Mouse (Mus musculus) kidney, adult 18-20 months (tissue): Measurements from ENCODE around the gene Defb48.

Experiments
- DNase-seq: peaks from one replicate; pipeline ENCODE4 v3.0.0; 2021

Gene Defb48

DNA sequence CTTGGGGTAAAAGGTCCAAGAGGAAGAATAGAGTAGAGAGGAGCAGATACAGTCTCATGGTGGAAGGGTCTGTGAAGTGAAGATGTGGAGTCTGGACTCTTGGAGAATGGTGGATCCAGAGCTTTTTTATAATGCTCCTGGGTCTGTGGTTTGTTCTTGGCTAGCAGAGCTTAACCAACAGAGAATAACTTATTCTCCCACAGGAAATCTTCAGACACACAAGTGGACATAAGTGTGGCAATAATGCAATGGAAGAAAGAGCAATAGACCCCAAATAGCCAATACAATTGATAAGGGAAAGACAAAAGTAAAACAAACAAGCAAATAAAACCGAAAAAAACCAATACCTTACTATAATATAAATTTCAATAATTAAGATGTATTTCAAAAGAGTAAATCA, at the start of gene Defb48:
Gene Defb48, minus strand, starts transcription at position 101 of the 400 bp plus-strand sequence.
- DNase-seq = no peak

DNA sequence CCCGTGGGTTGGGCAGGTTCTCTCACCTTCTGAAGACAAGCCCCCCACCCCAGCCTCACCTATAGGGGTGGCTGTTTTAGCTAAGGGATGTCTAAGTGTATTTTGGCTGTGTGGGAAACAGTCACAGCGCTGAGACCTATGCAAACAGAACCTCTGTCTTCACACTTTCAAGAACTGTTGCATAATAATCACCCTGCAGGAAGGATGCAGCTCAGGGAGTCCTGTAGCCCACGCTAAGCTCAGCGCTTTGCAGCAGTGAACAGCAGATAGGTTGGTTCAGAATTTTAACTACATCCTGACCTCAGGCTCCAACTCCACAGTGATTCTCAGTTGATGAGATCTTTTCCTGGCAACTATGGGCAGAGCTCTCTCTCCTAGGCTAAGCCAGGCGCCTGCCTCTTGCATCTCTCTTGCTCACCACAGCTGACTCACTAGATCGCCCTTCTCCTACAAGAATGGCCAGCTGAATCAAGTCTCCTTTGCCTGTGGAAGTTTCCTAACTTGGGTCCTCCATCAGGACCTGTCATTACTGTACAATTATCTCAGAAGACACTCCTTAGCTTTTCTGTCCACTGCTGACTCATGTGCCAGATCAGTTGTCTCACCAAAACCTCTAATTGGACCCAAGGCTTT, 36.3 kb upstream of the Defb48 start:
- DNase-seq = no peak

DNA sequence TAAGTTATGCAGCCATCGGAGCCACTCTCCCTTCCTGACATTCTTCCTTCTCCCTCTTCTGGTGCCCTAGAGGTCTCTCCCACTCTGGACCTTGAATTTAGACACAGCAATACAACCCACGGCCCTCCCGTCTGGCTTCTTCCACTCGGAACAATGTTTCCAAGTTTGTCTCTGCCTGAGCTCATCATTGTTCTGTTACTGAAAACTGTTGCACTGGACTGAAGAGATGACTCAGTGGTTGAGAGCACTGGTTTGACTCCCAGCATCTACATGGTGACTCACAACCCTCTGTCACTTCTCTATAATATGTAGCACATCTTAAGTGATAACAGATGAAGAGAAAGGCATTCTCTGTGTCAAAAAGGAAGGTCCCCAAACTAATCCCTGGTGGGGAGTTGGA, 30.4 kb upstream of the Defb48 start:
- DNase-seq = no peak

DNA sequence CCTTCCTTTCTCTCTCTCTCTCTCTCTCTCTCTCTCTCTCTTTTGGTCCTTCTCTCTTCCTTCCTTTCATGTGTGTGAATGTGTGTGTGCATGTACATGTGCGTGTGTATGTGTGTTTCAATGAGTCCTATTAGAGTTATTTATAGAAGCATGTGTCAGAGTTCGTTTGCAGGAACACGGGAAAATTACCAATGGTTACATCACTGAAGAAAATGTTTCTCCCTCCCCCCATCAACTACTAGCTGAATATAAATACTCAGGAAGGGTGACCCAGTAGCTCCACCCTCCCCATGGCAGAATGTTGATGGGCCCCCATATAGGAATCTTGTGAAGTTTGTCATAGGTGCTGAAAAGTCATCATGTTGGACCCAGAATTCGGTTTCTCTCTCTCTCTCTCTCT, 28.8 kb upstream of the Defb48 start:
- no peak for DNase-seq

DNA sequence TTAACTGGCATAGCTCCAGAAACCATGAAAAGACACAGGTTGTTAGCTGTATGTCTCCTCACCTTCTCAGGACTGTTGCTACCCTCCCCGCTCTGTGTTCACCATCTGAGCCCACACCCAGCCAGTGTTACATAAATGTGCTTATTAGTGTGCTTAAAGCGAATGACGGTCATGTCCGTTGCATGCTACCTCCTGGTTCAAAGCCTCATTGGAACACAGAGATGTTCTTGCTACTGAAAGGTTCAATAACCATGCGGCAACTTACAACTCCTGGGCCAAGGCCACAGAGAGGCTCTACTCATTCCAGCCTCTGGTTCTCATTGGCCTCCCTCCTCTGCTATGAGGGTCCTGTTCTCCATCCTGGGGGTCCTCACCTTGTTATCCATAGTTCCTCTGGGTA, 27.2 kb upstream of the Defb48 start, which contains the start of gene Defb43:
Gene Defb43, plus strand, starts transcription at position 301 of the 400 bp plus-strand sequence.
- no peak for DNase-seq

DNA sequence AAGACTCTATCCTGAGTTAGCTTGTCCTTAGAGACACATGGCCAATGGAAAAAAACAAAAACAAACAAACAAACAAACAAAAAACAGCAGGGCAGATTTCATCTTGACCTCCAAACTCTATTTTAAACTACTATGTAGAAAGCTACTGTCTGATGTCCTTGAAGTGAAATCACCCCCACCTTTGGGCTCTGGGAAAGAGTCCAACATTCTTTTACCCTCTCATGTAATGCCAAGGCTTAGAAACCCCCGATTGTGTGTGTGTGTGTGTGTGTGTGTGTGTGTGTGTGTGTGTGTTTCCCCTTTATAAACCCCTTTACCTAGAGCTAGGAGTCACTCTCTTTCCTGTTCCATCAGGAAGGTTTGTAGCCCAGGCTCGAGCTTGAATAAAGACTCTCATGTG, 18.3 kb upstream of the Defb48 start:
- no peak for DNase-seq

DNA sequence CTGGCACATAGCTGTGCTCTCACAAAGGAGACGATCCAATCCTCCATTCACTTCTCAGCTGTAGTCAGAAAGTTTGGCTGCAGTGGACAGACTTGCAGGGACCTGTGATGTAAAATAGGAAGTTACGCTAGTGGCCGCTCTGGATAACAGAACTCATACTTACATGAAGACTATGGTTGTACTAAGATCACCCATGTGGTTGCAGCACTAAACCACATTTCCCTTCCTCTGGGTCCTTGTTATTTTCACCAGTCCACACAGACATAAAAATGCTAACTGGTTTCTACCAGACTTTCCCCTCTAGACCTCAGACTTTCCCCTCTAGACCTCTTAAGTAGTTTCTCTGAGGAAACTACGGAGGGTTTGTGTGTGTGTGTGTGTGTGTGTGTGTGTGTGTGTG, 14.7 kb upstream of the Defb48 start:
- DNase-seq = no peak

DNA sequence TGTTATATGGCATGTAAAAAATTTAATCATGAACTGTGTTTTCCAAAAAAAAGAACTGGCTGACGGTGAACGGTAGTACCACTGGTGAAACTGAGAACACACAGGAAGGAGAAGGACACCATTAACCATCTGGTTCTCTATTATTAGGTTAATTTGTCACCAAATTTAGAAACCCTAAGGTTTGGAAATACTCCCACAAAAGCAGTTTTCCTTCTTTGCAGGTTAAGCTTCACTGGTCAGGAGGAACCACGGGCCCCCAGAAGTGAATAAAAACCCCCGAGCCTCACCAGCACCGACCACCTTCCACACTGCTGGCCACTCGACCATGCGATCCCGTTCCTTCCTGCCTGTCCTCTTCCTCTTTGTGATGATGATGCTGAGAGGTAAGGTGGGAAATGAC, 13.5 kb upstream of the Defb48 start, which contains the start of gene Defb47:
Gene Defb47, plus strand, starts transcription at position 301 of the 400 bp plus-strand sequence.
- DNase-seq = no peak

DNA sequence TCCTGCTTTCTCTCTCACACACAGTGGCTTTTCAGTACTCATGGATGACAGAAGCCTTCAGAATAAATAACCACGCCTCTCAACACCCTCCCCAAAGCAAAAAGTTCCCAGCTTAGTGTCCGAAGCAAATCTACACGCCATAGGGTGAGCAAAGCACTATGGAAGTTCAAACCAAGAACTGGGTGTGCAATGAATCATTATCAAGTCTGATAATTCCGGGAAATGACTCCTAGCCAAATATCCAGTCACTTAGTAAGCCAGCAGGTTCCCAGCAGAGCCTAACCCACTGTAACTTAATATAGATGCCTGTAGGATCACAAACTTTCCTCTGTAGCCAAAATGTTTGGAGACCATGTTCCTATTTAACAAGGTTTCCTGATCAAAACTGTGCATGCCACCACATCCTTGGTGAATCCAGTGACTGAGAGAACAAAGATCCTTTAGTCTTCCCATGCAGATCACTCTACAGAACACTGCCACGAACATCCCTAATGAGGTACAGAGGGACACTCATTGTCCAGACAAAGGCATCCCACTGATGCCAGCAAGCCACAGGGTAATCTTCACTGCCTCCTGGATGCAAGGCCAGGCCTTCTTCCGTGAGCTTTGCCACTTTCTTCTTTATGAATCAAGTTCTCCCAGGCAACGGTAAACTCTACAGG, 7.7 kb upstream of the Defb48 start:
- no peak for DNase-seq

DNA sequence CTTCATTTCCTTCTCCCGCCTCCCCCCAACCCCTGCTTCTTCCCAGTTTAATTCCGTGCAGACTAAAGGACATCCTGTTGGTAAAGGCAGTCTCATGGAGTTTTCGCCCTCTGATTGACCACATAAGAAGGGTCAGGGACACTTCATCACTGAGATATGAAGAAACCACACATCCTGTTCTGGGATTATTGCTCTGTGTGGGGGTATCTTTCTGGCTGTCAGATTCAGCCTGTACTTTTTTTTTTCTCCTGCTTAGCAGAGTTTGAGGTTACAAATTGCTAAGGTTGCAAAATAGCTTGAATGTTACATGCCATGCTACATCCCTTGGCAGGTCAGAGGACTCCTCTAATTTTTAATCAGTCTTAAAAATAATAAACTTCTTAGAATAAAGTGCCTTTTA, 7.0 kb upstream of the Defb48 start:
- DNase-seq = no peak

DNA sequence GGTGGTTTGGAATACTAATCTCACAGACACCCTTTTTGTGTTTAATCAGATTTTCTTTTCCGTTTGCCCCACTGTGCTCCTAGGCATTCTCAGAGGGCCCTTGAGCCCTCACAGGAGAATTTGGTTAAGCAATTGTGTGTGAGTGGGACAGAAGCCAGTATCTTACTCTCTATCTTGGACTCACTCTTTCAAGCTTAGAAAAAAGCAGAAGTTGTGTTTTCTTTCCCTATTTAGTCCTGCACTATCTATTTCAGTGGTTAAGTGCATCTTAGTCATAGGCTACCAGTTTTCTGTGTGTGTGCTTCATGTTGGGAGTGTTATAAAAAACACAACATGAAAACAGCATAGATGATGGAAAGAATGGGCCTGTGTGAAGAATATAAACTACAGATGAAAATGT, 4.5 kb downstream of the Defb48 start:
- no peak for DNase-seq

DNA sequence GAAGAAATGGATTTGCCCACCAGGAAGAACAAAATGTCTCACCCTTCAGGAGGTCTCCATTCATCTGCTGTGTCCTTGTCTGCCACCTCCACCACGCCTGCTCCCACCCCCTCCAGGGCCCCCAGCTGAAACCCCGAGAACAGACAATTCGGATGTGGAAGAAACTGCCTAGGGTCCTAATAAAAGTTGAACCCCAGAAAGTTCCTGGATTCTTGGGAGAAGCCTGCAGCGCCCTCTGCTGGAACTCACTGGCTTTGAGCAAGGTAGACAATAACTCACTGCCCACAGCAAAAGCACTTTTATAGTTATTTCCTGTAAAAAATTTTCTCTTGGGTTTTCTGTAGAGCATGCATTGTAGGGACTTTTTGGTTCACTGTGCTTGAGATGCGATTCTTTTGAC, 9.3 kb downstream of the Defb48 start:
- peak; percentile 72 for DNase-seq

DNA sequence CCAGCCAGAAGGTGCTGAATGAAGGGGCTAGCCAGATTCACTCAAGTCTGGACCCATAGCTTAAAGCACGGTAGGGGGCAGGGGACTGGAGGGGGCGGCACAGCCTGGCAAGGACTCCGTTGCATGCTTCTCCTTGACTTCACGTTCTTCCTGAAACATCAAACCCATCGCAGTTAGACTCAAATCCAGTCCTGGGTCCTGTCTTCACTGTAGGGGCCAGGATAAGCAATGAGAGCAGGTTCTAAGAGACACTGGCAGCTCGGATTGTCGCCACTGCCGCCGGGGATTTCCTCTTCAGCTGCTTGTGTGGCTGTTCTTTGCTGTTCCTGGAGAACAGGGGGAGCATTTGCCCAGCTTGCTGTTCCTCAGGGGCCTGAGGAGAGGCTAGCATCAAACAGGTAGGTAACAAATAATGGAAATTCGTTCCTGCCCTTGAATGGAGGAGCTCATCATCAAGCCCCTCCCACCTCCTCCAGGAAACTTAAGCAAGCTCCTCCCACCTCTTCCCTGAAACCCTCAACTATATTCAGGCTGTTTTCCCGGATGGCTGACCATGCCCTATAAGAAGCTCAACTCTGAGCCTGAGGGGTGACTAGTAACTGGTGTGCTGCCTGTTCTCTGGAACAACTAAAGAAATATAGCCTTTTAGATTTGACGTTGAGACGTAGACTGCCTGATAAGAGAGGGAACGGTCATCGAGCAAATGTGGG, 18.3 kb downstream of the Defb48 start:
- DNase-seq = no peak

DNA sequence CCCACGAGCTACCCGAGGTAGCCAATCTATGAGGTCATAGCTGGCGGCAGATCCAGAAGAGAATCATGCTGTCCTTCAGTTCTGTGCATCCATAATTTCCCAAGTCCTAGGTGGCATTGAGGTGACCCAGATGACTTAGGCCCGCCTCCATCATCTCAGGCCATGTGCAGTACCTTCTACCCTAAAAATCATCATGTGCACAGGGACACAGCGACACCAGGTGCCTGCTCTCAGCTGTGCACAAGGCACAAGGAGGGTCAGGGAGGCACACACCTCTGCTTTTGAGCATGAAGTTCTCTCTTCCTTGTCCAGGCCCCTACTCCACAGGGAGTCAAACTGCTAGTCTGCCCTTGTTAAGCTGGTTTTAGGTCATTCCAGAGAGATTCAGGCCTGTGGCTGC, 19.0 kb downstream of the Defb48 start:
- DNase-seq = no peak

DNA sequence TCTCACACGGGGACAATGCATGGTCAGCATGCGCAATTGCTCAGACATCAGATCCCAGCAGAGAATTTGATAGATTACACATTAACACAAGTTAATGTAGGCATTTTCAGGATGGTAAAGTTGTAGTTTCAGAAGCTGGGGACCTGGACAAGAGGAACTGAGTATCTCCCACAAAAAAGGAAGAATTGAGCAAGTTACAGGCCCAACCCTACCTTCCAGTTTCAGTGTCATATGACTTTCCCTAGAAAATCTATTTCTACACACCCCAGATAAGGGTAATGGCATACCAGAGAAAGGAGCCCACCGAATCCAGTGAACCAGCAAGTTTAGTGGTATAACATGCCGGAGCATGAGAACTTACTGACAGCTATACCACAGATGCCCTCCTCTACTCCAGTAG, 20.7 kb downstream of the Defb48 start:
- no peak for DNase-seq

DNA sequence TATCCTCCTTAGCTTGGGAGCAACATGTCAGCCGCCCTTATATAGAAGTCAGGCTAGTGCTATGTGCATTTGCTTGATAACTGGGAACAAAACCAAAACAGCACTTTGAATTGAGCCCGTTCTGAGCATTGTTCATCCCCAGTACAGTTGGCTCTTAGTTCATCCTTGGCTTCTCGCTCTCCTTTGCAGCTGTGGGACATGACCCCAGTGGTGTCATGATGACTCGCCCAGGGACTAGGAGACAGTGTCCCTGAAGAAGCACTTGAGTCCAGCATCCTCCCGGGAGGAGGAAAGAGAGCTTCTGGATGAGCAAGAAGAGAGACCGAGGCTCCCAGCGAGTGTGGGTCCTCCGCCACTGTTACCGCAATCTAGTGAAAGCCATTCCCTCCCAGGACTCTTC, 28.2 kb downstream of the Defb48 start:
- no peak for DNase-seq

DNA sequence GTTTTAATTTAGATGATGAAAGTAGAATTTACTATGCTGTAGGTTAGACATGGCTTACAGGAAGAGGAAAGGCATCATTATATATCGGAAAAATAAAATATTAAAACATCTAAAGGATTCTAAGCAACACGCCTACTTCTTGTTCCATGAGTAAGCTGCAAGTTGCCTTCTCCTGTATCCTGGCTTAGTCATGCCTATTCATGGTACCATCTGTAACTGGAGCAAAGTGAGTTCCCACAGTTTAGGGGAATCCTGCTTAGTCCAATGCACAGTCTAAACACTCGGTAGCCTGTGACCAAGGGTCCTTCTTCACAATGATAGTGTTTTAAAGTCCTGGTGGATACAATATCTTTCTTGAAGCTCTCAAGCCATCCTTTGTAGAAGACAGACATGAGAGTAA, 37.5 kb downstream of the Defb48 start:
- DNase-seq = no peak

DNA sequence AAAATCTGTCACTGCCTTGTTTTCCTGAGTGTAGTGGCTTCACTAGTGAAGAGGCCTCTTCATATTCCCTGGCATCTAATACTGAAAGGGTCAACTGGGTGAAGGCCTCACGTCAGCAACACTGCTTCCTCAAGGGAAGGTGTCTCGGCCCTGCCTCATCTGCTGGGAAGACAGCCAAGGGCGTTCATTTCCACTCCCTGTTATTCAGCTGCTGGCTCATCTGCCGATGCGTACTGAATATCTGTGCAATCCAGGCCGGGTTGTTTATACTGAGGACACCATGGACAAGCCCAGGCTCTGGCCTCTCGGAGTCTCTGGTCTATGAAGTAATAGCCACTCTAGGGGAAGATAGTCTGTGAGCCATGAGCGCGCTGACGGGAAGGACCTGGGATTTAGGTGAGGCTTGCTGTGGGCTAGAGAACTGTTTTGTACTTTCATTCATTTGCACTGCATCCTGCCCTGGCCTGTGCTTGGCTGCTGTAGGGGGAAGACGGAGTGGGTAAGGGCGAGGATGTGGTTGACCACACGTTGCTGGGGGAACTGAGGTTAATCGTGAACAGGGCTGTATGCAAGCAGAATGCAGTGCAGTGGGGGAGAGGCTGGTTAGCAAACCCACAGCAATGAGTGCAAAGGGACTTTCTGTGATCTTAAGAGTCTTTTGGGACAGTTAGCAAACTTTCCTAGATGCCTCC, 43.8 kb downstream of the Defb48 start:
- DNase-seq = peak; percentile 64

DNA sequence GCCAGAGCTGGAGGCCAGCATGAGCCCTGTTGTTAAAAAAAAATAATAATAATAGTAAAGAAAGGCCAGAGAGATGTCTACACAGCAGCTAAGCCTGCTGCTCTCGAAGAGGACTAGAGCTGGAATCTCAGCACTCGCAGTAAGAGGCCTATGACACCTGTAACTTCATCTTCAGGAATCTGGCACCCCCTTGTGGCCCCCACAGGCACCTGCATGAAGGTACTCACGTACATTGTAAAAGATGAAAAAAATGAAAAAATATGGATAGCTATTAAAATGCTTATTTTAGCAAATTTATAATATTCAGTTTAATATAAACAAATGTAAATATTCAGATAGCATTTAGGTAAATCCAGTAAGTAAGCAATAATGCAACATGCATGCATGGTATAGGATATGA, 44.9 kb downstream of the Defb48 start:
- DNase-seq = no peak

DNA sequence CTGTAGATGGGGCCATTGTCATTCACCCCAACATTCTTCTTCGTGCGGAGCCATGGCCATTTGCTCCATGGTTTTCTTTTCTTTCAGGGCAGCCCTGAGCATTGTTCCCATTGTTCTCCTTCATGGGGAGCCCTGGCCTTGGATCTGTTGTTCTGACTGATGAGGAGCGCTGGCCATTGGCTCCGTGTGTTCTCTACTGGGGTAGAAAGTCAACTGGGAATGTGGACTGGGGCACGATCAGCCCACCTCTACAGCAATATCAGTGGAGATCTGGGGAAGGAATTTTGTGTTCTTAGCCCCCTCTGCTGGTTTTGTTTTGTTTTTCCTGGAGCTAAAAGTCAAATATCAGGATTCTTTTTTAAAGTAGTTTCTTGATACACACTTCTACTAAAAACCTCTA, 46.6 kb downstream of the Defb48 start:
- DNase-seq = no peak

DNA sequence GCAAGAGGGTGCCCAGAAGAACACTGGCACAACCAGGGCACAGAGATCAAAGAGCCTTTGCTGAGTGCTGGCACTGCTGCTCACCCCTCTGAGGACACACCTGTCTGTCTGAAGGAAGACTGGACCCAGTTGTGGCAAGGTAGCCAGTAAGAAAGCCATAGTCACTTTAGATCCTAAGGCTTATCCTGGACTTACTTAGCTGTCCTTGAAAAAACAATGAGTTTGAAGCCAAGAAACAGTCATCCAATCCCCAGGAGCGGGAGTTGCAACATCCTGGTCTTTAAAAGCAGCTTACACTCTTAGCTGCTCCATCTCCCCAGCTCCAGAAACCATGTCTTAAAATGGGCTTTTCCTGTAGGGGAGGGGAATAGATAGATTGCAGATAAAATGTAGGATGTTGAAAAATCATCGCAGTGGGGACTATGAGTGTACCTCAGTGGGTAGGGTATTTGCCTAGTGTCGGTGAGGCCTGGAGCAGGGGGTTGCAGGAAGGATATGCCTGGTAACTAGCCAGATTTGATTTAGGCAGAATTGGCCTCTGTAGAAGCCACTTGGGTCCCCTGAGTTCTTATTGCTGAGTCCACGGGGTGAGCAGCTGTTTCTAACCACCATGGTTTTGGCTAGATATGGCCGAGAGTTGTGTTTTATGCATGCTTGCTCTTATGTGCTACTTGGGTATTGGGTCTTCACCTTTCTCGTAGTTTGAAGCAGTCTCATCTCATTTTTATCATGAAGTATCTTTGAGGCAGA, 47.5 kb downstream of the Defb48 start:
- DNase-seq = no peak

DNA sequence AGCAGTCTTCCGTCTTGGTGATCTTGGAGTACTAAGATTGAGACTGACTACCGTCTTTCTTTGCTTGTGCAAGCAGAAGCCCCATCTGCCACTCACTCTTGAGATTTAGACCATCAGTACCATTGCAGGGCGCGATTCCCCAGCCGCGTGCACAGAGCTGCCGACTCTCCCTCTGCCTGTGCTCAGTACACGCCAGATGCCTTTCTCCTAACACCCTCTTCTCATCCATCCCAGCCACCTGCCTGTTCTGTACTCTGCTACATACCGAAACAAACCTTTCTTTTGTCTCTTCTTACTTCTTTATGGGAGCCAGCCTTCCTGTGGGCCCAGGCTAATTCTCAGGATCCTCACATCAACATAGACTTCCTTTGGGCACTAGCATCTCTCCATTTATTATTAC, 48.9 kb downstream of the Defb48 start:
- DNase-seq = no peak

DNA sequence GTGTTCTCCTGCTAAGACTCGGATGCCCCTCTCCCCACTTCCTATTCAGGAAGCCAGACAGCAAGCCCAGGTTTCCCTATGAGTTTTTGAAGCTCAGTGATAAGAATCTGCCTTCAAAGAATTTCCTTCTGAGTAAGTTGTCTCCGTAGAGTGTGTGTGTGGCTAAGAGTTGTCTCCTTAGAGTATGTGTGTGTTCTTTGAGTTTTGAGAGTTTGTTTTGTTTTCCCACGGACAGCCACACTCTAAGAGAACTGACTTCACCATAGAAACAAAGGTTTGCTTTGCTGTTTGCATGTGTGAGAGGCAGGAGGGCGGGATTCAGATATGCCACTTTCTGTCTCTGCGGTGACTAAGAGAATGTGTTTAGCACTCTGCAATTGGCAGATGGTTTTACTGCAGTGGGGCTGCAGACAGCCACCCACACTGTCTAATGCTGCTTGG, 56.2 kb downstream of the Defb48 start:
- DNase-seq = no peak
